Mouse (Mus musculus) cerebellum, postnatal 14 days (tissue): ENCODE results near the gene Slc9a8.

Experiments used
- DNase-seq, 2 experiments: peaks; one replicate each; pipeline ENCODE4 v3.0.0; 2021; ENCODE audit warnings: mixed read lengths in 2 of 2

Gene Slc9a8

GRCm38 (mm10) chr2:167415970-167416563 is 5.4 kb upstream of the Slc9a8 start:
- no peak for DNase-seq

GRCm38 (mm10) chr2:167417048-167417447 is 4.5 kb upstream of the Slc9a8 start:
- DNase-seq: no peak

- DNase-seq: peak; percentile 91 to 94
Measured at GRCm38 (mm10) chr2:167417694-167418093, 3.8 kb upstream of the Slc9a8 start.

- peak; percentile 75 to 82 for DNase-seq
Measured at GRCm38 (mm10) chr2:167419204-167419603, 2.3 kb upstream of the Slc9a8 start.

GRCm38 (mm10) chr2:167420811-167421241 is 686 bp upstream of the Slc9a8 start:
- DNase-seq: no peak

GRCm38 (mm10) chr2:167422150-167422470 is 598 bp downstream of the Slc9a8 start:
- no peak for DNase-seq

GRCm38 (mm10) chr2:167423031-167423611 is 1.6 kb downstream of the Slc9a8 start:
- no peak for DNase-seq

GRCm38 (mm10) chr2:167424040-167424439 is 2.5 kb downstream of the Slc9a8 start:
- no peak for DNase-seq

- DNase-seq: no peak
Measured at GRCm38 (mm10) chr2:167424516-167424915, 3.0 kb downstream of the Slc9a8 start.

GRCm38 (mm10) chr2:167425407-167425806 is 3.9 kb downstream of the Slc9a8 start:
- DNase-seq: no peak

- no peak for DNase-seq
Measured at GRCm38 (mm10) chr2:167429596-167429995, 8.1 kb downstream of the Slc9a8 start.

GRCm38 (mm10) chr2:167430737-167431417 is 9.4 kb downstream of the Slc9a8 start:
- no peak for DNase-seq

- no peak for DNase-seq
Measured at GRCm38 (mm10) chr2:167431418-167431776, 9.9 kb downstream of the Slc9a8 start.

- DNase-seq: no peak
Measured at GRCm38 (mm10) chr2:167434570-167434969, 13.1 kb downstream of the Slc9a8 start.

GRCm38 (mm10) chr2:167435631-167436030 is 14.1 kb downstream of the Slc9a8 start:
- DNase-seq: no peak

- no peak for DNase-seq
Measured at GRCm38 (mm10) chr2:167436371-167436770, 14.9 kb downstream of the Slc9a8 start.

- DNase-seq: peak; percentile 56 to 64
Measured at GRCm38 (mm10) chr2:167439422-167439821, 17.9 kb downstream of the Slc9a8 start.

GRCm38 (mm10) chr2:167443411-167444193 is 22.1 kb downstream of the Slc9a8 start:
- peak in 1 of 2 experiments; percentile 56 for DNase-seq

- DNase-seq: peak; percentile 57
Measured at GRCm38 (mm10) chr2:167445911-167446780, 24.6 kb downstream of the Slc9a8 start.

GRCm38 (mm10) chr2:167447207-167447606 is 25.7 kb downstream of the Slc9a8 start:
- DNase-seq: no peak

- no peak for DNase-seq
Measured at GRCm38 (mm10) chr2:167447629-167448028, 26.1 kb downstream of the Slc9a8 start.
